Comparison of ENCODE assay signal across 20 mouse cellular contexts in genomic region chr5:107801234-107801633, GRCm38 (mm10). TPM values are rescaled to one million over a fixed set of nuclear protein-coding genes. Genes with fewer than 3 reads are reported as not detected.
"Had no signal": no experiment of that assay in that cellular context is flagged by ENCODE, and none has a peak within 500 bp of the region (broad histone marks: within the 10 kb centered on the region; RNA-seq: fewer than 3 reads in every experiment).

No protein-coding gene starts in this region.

- ATAC-seq: midbrain, embryonic 16.5 days had no signal

- H3K9ac ChIP-seq: lung, embryonic 14.5 days; midbrain, embryonic 12.5 days; neural tube, embryonic 13.5 days; neural tube, embryonic 15.5 days had no signal

- H3K4me2 ChIP-seq: lung, embryonic 14.5 days; midbrain, embryonic 12.5 days; neural tube, embryonic 13.5 days; neural tube, embryonic 15.5 days had no signal

- H3K27me3 ChIP-seq: midbrain, embryonic 12.5 days; neural tube, embryonic 13.5 days; neural tube, embryonic 15.5 days had no signal

- DNase-seq: lung, adult 18-20 months; lung, embryonic 14.5 days; lung, postnatal 10 days; lung, postnatal 4 days; midbrain, embryonic 14.5 days; retina, postnatal 1 day; spleen, adult 18-20 months; thymus, adult 2 months; thymus, postnatal 25 days; thymus, postnatal 4 days had no signal

- H3K27ac ChIP-seq: midbrain, embryonic 10.5 days; midbrain, embryonic 12.5 days; neural tube, embryonic 13.5 days; neural tube, embryonic 15.5 days had no signal

- H3K9me3 ChIP-seq: midbrain, embryonic 10.5 days; midbrain, embryonic 12.5 days; neural tube, embryonic 13.5 days; neural tube, embryonic 15.5 days had no signal

- H3K4me1 ChIP-seq: midbrain, embryonic 10.5 days; midbrain, embryonic 12.5 days; neural tube, embryonic 13.5 days; neural tube, embryonic 15.5 days had no signal

- H3K4me3 ChIP-seq: midbrain, embryonic 10.5 days; midbrain, embryonic 12.5 days; myocyte; neural tube, embryonic 13.5 days; neural tube, embryonic 15.5 days had no signal

RNA-seq across cellular contexts. Expression of gene Ube2d2b, which starts 28.7 kb away (rescaled TPM):
- total RNA-seq: megakaryocyte-erythroid progenitor cell, adult 5-6 weeks had no signal
- polyA plus RNA-seq: neural tube, embryonic 11.5 days; neural tube, embryonic 13.5 days; small intestine, adult 2 months; urinary bladder, adult 2 months had no signal
